Mouse (Mus musculus) T-helper 1 cell (primary cell): Measurements from ENCODE around the gene Grik4.

Experiments used
- in situ Hi-C: fragments of 300-600 bp; cut with MboI, MseI; formaldehyde crosslinking; loops from one replicate; pipeline ENCODE4 v1.15.1; 2025; ENCODE audit warnings: high pct_unique_total_duplicates

The Grik4 gene

GRCm38 (mm10) chr9:42906995-42907394 lies 37.3 kb downstream of the Grik4 start:
- in situ Hi-C loops, result no loop called here

- in situ Hi-C loops, result no loop called here
These were observed 46.2 kb downstream of the Grik4 start for GRCm38 (mm10) chr9:42898091-42898591.

- in situ Hi-C loops, result no loop called here
These were observed 46.8 kb downstream of the Grik4 start for GRCm38 (mm10) chr9:42897361-42898051.

- in situ Hi-C loops, result no loop called here
These were observed 47.7 kb downstream of the Grik4 start for GRCm38 (mm10) chr9:42896421-42897210.

GRCm38 (mm10) chr9:42892765-42893164 lies 51.5 kb downstream of the Grik4 start:
- in situ Hi-C loops, result no loop called here

- in situ Hi-C loops, result no loop called here
These were observed 56.4 kb downstream of the Grik4 start for GRCm38 (mm10) chr9:42887930-42888329.

- in situ Hi-C loops, result no loop called here
These were observed 58.1 kb downstream of the Grik4 start for GRCm38 (mm10) chr9:42886112-42886766.

- in situ Hi-C loops, result no loop called here
These were observed 58.7 kb downstream of the Grik4 start for GRCm38 (mm10) chr9:42885566-42885965.

- in situ Hi-C loops, result no loop called here
These were observed 59.2 kb downstream of the Grik4 start for GRCm38 (mm10) chr9:42885123-42885522.

GRCm38 (mm10) chr9:42883006-42883759 lies 61.1 kb downstream of the Grik4 start:
- in situ Hi-C loops, result no loop called here

GRCm38 (mm10) chr9:42882313-42882712 lies 62.0 kb downstream of the Grik4 start:
- in situ Hi-C loops, result no loop called here

GRCm38 (mm10) chr9:42881040-42881439 lies 63.3 kb downstream of the Grik4 start:
- in situ Hi-C loops, result no loop called here

- in situ Hi-C loops, result no loop called here
These were observed 65.9 kb downstream of the Grik4 start for GRCm38 (mm10) chr9:42878401-42878800.

GRCm38 (mm10) chr9:42872885-42873284 lies 71.4 kb downstream of the Grik4 start:
- in situ Hi-C loops, result no loop called here

GRCm38 (mm10) chr9:42871681-42872080 lies 72.6 kb downstream of the Grik4 start:
- in situ Hi-C loops, result no loop called here

GRCm38 (mm10) chr9:42870257-42870656 lies 74.0 kb downstream of the Grik4 start:
- in situ Hi-C loops, result no loop called here

GRCm38 (mm10) chr9:42868508-42868907 lies 75.8 kb downstream of the Grik4 start:
- in situ Hi-C loops, result no loop called here

GRCm38 (mm10) chr9:42866650-42867049 lies 77.6 kb downstream of the Grik4 start:
- in situ Hi-C loops, result no loop called here

- in situ Hi-C loops, result no loop called here
These were observed 79.1 kb downstream of the Grik4 start for GRCm38 (mm10) chr9:42865036-42865829.

GRCm38 (mm10) chr9:42863360-42863759 lies 80.9 kb downstream of the Grik4 start:
- in situ Hi-C loops, result no loop called here

GRCm38 (mm10) chr9:42861711-42862110 lies 82.6 kb downstream of the Grik4 start:
- in situ Hi-C loops, result no loop called here
